Mouse (Mus musculus) right cerebral cortex, postnatal 10 days (tissue): Measurements from ENCODE around the gene C1qtnf5.

Experiments used
- DNase-seq, 2 experiments: peaks; one replicate each; pipeline ENCODE4 v3.0.0; 2021; ENCODE audit warnings: low spot score in 2 of 2

The C1qtnf5 gene

DNA sequence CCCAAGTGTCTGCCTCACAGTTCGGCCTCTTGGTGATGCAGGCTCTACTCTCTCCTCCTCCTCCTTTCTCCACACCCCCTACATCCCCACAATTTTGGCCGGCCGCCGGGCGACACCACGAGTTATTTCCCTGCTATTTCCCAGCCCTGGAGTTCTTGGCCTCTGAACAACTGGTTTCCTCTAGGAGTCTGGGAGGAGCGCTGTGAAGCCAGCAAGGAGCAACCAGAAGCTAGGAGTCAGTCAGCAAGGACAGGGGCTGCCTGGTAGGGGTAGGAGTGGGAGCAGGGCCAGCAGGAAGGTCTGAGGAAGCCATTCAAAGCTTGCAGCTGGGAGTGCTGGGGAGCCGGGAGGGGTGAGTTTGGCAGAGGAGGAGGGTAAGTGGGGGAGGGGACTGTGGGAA is at the start of gene C1qtnf5:
Gene C1qtnf5, plus strand, starts transcription at position 136 of the 400 bp plus-strand sequence.
- peak; percentile 91 for DNase-seq

DNA sequence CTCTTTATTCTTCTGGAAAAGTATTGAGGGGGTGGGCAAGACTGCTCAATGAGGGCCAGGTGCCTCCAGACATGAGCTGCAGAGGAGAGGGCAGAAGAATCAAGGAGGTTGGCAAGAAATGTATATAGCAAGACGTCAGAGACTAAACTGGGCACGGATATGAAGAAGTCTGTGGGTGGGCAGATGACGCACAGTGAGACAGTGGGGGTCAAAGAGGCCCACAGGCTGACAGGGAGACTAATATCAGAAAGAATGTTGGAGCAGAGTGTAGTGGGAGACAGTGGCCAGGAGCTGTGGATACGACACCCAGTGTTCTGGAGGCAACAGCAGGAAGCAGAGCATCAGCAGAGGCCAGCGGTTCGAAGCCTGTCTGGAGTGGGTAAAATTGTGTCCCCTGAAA is 48.4 kb upstream of the C1qtnf5 start:
- no peak for DNase-seq

DNA sequence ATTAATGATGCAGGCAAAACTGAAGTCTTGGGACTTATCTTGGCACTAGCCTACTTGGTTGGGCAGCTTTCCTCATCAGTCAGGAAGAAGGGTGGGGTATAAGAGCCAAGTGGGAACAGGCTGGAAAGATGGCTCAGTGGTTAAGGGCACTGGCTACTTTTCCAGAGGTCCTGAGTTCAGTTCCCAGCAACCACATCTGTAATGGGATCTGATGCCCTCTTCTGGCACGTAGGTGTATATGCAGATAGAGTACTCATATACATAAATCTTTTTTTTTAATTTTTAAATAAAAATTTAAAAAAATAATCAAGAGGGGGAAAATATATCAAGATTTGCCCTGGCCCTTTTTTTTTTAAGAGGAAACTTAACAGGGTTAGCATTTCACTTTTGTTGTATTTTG is 41.9 kb upstream of the C1qtnf5 start:
- DNase-seq = peak in 1 of 2 experiments; percentile 23

DNA sequence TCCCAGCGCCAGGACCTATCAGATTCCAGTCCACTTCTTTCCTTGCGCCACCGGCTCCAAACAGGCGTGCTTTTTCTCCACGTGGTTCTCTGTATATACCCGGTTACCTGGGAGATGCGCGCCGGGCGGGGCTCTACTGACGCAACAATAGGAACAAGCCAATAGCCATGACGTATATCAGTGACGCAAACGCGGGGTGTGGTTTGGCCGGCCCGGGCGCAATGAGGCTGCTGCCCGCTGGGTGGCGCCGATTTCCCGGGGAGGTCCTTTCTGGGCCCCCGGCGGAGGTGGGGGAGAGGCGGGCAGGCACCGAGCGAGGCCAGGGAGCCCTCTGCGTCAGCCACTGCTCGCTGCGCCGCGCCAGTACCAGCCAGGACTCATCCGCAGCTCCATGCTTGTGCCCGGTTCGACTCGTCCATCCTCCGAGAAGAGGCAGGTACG is 40.2 kb upstream of the C1qtnf5 start, which contains the start of gene Usp2:
Gene Usp2, plus strand, starts transcription at position 237 of the 441 bp plus-strand sequence.
- DNase-seq = peak; percentile 99 to 100

DNA sequence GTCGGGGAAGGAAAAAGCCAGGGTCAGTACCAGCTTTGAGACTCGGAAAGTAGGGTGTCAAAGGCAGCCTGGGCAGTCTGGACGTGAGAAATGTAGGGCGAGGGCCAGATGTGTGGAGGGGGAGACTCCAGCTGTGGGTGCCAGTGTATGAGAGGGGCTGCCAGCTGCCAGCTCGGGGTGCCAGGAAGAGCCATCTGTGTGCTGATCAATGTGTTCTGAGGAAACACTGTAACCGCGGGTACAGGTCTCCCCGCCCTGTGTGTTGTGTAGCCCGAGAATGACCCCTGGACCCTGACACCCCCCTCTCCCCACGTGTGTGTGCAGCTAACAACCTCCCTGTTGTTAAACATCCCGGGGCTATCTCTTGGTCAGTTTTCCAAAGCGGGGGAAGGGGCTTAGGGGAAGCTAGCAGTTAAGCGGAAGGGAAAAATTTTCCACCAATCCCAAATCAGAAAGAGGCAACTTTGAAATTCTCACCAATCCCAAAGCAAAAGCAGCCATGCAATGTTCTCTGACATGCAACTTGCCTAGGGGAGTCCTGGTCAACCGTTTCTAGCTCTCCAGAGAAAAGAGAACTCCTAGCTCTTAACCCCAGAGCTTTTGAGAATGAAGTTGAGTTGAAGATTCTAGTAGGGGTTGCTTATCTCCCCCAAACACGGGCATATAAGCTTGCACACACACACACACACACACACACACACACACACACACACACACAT is 39.6 kb upstream of the C1qtnf5 start:
- DNase-seq = no peak

DNA sequence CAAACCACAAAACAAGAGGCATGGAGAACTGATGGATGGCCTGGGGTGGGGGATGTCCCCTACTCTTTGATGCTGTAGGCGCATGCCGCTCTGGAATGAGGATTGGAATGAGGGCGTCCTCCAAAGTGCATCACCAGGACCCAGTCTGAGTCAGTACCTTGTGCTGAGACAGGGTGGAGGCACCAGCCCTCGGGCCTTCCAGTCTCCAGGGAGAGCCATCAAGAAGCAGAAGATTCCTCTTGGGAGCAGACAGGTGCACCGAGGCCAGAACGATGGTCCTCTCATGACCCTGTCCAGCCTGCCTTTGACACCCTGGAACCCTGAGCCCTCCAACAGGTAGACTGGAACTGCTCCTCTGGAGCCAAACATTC is 39.1 kb upstream of the C1qtnf5 start:
- DNase-seq = peak in 1 of 2 experiments; percentile 39

DNA sequence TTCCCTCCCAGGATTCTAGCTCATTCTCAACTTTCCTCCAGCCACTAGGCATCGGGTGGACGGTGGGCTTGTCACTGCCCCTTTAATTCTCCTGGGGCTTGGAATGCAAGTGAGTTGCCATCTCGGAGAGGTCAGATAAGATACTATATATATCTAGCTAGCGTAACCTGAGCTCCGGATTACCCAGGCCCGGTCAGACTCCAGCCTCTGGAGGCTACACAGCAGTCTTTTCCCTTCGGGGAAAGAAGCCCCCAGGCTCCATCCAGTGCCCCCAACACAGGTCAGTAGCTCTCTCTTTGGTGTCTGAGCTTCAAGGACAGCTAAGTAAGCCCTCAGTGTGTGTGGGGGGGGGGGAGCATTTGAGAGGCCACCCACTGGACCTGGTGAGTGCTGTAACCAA is 37.8 kb upstream of the C1qtnf5 start:
- peak in 1 of 2 experiments; percentile 21 for DNase-seq

DNA sequence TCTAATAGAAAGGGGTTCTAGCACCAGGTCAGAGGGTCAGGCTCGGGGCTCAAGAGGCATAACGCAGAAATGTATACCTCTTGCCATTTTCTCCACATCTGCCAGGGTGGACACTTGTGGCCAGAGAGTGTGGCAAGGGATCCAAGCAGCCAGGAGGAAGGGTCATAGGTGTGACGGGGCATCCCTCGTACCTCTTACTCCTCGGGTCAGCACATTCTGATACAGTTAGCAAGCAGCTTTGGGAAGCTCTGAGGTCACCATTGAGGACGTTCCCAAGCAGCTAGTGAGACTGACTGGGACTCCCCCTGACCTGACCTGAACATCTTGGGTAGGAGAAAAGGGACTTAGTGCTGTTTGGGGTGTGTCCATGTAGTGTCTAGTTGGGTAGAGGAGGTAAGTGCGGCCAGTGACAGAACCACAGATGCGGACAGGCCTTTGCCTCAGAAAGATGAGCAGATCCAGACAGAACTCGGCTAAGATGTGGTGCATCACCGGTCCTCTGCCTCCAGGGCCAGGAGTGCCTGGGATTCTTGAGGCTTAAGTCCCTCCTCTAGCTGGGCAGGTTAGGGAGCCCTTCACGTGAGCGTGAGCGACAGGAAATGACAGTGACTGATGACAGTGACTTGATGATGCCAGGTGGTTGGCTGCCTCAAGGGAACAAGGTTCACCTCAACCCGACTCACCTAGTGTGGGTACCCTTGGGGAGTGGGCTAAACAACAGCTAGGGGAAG is 36.8 kb upstream of the C1qtnf5 start:
- DNase-seq = peak in 1 of 2 experiments; percentile 26

DNA sequence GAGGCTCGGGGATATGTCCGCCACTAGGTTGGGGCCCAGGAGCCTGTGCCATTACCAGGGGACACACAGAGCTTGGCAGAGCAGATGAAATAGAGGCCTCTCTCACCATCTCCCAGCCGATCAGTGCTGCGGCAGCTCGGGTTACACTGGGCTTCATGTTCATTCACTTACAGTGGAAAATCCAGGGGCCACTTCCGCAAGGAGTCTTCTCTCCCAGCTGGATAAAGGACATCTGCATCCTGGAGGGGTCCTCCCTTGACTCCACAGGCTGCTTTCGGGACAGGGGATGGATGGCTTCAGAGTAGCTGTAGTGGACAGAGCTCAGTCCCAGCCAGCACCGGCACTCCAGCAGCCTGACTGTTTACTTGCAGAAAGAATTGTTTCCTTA is 36.2 kb upstream of the C1qtnf5 start:
- no peak for DNase-seq

DNA sequence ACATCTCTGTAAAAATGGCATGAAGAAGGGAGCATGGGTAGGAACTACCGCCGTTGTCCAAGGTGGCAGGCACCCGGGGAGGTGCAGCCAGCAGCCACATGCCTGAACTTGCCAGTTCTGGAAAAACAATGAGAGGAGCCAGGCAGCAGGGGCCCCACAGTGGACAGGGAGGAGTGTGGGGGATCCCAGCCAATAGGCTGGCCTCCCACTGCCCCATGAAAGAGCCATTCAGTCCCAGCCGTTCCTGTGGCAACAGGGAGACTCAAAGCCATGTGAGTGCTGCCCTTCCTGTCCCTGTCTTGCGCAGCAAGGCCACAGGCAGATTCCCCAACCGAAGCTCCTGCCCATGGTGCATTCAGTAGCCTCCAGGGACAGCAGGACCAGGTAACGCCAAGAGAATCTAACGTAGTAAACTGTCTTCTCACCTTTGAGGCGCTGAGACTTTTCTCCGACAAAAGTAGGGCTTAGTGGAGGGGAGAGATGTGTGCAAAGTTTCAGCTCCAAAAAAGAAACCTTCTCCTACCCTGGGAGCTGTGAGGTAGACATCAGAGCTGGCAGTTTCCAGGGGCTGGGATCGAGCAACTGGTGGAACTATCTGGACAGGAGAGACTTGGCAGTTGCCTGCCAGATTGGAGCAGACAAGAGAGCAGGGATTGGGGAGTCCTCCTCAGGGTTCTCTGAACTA is 35.0 kb upstream of the C1qtnf5 start:
- peak; percentile 72 to 83 for DNase-seq

DNA sequence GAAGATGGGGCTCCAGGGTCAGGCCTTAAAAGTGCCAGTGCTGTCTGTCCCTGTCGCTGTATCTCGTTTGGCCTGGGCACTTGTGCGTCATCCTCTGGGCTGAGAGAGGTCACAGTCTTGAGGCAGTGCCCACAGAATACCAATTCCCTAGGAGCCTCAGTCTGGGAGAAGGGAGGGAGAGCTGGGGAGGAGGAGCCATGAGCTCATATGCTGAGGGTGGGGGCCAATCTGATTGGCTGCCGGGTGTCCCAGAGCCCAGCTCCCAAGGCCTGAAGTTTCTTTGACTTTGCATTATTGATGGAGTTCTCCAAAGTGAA is 34.5 kb upstream of the C1qtnf5 start:
- peak in 1 of 2 experiments; percentile 65 for DNase-seq

DNA sequence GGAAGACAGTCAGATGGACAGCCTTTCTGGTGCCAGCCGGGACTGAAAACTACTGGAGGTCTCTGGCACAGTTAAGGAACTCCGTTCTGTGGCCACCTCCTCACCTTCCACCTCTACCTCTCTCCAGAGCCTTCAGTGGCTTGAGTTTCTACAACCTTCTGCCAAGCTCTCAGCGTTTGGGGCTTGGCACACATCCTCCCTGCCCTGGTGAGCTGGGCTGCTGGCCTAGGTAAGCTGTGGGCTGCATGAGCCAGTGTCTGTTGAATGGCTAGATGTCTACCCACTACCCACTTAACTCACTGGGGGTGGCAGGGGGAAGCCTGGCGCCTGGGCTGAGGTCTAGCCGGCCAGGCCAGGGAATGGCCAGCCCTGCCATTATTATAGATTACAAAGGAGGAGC is 33.9 kb upstream of the C1qtnf5 start:
- DNase-seq = peak in 1 of 2 experiments; percentile 27

DNA sequence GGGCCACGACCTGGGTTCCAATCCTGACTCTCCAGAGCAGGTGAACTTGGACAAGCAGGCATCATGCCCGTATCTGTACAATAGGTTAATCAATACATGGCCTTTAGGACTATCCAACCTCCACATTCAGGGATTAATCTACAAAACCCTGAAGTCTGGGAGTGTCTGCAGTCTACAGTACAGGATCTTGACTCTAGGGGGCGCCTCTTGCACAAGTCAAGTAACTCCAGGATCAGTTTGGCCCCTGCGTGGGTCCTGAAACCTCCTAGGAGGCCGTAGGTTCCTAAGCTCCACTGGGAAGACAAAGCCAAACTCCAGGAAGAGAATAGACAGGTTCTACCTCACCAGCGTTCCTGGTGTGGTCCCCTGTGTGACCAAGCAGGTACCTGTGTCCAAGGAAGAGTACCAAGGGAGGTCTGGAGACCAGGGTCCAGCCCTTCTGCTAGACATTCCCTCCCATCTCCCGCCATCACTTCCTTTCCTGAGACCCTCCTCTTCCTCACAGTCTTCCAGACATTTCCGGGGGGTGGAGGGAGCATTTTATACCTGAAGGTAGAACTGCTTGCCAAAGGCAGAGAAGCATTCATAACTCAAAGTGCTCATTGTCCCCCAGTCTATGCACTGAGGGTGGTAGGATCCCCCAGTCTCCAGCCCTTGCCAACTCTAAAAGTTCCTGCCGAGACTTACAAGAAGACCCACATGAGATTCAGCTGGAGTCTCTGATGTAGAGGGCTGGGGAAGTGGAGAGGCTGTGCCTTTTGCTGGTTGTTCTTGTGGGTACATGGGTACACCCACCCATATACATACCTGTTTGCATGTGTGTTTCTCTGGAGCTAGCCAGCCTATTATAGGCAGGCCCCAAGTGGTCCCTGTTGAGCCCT is 32.4 kb upstream of the C1qtnf5 start:
- DNase-seq = peak in 1 of 2 experiments; percentile 26

DNA sequence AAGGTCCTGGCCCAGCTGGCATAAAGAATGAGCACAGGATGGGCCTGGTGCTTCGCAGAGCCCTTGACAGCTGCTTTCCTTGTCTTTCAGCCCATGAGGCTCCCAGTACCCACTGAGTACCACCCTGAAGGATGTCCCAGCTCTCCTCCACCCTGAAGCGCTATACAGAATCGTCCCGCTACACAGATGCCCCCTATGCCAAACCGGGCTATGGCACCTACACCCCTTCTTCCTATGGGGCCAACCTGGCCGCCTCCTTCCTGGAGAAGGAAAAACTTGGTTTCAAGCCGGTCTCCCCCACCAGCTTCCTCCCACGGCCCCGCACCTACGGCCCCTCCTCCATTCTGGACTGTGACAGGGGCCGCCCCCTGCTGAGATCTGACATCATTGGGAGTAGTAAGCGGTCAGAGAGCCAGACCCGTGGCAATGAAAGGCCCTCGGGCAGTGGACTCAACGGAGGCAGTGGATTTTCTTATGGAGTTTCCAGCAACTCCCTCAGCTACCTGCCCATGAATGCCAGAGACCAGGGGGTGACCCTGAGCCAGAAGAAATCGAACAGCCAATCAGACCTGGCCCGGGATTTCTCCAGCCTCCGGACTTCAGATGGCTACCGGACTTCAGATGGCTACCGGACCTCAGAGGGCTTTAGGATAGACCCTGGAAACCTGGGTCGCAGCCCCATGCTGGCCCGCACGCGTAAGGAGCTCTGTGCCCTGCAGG is 31.6 kb upstream of the C1qtnf5 start:
- peak in 1 of 2 experiments; percentile 27 for DNase-seq

DNA sequence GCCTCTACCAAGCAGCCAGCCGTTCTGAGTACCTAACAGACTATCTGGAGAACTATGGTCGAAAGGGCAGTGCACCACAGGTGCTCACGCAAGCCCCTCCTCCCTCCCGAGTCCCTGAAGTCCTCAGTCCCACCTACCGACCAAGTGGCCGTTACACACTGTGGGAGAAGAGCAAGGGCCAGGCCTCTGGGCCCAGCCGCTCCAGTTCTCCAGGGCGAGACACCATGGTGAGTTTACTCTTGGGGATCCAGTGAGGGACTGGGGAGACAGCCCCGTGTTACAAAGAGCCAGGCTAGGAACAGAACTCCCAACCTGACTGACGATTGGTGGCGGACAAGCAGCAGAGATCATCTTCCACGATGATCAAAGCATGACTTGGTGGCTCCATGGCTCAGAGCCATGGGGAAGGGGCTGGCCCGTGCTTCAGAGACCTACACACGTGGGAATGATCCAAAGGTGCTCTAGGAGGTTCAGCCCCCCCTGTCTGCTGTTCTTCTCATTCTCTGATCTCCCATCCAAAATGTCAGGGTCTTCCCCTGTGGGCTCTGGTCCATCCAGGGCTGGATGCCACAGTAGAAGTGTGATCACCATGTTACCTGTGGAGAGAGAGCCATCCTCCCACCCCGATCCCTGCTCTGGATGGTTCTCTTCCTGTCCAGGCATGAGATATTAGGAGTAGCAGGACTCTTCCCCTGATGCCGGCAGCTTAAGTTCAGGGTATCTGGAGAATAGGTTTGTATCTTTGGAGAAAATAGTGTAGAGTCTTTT is 30.9 kb upstream of the C1qtnf5 start:
- DNase-seq = peak in 1 of 2 experiments; percentile 26

DNA sequence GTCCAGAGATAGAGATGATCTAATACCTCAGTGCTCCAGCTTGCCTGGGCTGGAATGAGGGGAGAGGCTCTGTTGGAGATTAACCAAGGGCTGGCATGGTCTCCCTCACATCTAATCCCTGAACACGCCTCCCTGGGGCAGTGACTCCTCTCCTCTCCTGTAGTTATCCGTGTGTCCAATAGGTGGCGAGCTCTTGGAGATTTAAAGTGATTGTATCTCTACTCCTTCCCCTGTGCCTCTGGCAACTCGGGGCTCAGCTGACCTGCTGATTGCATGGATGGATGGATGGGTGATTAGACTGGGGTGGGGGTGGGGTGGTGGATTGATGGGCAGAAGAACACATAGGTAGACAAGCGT is 30.3 kb upstream of the C1qtnf5 start:
- DNase-seq = peak; percentile 67 to 74

DNA sequence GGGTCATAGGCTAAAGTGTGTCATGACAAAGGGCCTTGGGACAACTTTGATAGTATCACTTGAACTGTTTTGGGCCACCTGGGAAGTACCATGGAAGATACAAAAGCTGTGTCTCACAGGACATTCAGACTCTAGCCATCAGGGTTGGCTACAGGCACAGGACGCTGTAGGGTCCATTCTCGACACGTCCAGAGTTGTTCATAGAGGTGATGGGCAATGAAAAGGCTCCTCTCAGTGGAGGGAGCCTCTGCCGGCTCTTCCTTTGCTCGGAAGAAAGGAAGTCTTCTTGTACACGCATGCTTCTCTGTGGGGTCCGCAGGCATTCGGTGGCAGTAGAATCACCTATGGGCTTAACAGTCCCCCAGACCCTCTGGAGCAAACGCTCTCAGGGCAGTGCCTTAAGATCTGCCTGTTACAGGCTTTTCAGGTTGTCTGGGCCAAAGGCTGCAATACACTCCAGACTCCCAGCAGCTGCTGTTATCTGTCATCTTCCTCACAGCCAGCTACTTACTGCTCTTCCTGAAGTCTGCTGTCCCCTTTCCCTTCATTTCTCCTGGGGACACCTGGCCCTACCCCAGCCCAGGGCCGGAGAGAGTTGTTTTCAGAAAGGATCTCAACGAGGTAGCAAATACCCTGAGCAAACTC is 29.7 kb upstream of the C1qtnf5 start:
- no peak for DNase-seq

DNA sequence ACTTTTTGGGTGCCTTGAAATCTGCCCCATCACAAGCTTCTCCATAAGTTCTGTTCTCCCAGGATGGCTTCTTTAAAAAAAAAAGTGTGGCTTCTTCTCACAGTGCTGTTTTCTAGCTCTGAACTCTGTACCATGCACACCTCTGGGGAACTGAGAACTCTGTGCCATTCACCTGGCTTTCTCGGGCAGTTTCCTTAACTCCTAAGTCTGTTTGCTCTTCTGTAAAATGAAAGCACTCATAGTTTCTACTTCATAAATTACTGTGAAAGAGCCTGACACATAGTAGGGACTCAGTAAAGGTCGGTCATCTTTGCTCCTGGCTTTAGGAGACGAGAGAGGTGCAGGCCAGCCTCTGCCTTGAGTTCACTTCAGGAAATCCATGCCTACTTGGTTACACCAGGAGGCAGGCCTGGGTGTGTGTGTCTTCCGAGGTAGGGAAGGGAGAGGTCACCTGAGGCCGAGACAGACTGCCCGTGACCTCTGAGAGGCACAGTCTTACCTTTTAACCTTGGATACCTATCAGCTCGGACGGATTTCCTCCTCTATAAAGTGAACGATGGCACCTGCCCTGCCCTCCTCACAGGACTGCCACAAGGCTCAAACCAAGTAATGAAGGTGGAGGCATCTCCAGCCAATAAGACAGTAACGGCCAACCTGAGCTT is 28.8 kb upstream of the C1qtnf5 start:
- DNase-seq = no peak
